Mouse (Mus musculus) limb, embryonic 14.5 days (tissue): ENCODE results near the gene Cryzl1. TPM values are rescaled to one million over a fixed set of nuclear protein-coding genes. Genes with fewer than 3 reads are reported as not detected.

Experiments
- ATAC-seq: fragments of 200-750 bp; cut with Nextera tagmentation; 2 replicates; pipeline ENCODE4 v1.8.0; 2017; ENCODE audit warnings: low read depth, moderate number of reproducible peaks, moderate TSS enrichment; ENCODE audit not compliant: low FRiP score
- DNase-seq: peaks from one replicate; pipeline ENCODE4 v3.0.0-alpha.2; 2015; ENCODE audit warnings: low spot score
- H3K27ac ChIP-seq: fragments of 300-500 bp; sonication (generic); replicated peaks from 2 replicates; pipeline ENCODE4 v1.5.1; 2014; ENCODE audit warnings: low read depth, mild to moderate bottlenecking, low read length, moderate library complexity, mixed read lengths
- H3K27me3 ChIP-seq: fragments of 300-500 bp; sonication (generic); 2 replicates; pipeline ENCODE4 v1.6.1; 2014; ENCODE audit warnings: low read length, mixed read lengths; ENCODE audit not compliant: control insufficient read depth, insufficient read depth
- H3K36me3 ChIP-seq: fragments of 300-500 bp; sonication (generic); 2 replicates; pipeline ENCODE4 v1.6.1; 2014; ENCODE audit warnings: mild to moderate bottlenecking, low read length, moderate library complexity, mixed read lengths; ENCODE audit not compliant: control insufficient read depth, insufficient read depth
- H3K4me1 ChIP-seq: fragments of 300-500 bp; sonication (generic); 2 replicates; pipeline ENCODE4 v1.6.1; 2014; ENCODE audit warnings: antibody characterized with exemption, low read length, mixed read lengths; ENCODE audit not compliant: control insufficient read depth, insufficient read depth
- H3K4me2 ChIP-seq: fragments of 300-500 bp; sonication (generic); replicated peaks from 2 replicates; pipeline ENCODE4 v1.6.1; 2014; ENCODE audit warnings: low read depth, mild to moderate bottlenecking, low read length, moderate library complexity; ENCODE audit not compliant: severe bottlenecking
- H3K4me3 ChIP-seq: fragments of 300-500 bp; sonication (generic); replicated peaks from 2 replicates; pipeline ENCODE4 v1.5.1; 2014; ENCODE audit warnings: low read length
- H3K9ac ChIP-seq: fragments of 300-500 bp; sonication (generic); 2 replicates; pipeline ENCODE4 v1.6.1; 2014; ENCODE audit warnings: mild to moderate bottlenecking, low read depth, low read length, moderate library complexity; ENCODE audit not compliant: severe bottlenecking
- H3K9me3 ChIP-seq: fragments of 300-500 bp; sonication (generic); 2 replicates; pipeline ENCODE4 v1.6.1; 2016; ENCODE audit warnings: low read length; ENCODE audit not compliant: control insufficient read depth
- POLR2A ChIP-seq: fragments of 200-500 bp; IDR thresholded peaks from 2 replicates; pipeline ENCODE4 v1.8.0; 2012; ENCODE audit warnings: inconsistent platforms, mild to moderate bottlenecking, moderate library complexity, borderline replicate concordance; ENCODE audit not compliant: insufficient read depth, insufficient read length; ENCODE audit errors: extremely low read depth
- WGBS: fragments of 180-500 bp; shearing (Covaris S2); extraction: QIAGEN DNeasy Blood & Tissue Kit; methylation state at CpG from one replicate; pipeline ENCODE4 v1.1.7; 2014; 5-methylcytosine and 5-hydroxymethylcytosine counted together
- polyA plus RNA-seq, 2 experiments: library from polyadenylated mRNA; depleted of rRNA in 1 of 2; stranded (reverse) in 1 of 2; unstranded in 1 of 2; fragments of >200 nt; fragmentation: Nextera tagmentation in 1 of 2; extraction: Ambion mirVana in 1 of 2; gene quantifications; 2 replicates each; pipeline versions ENCODE4 v1.2.1 to v1.2.3; 2012 to 2014

Cryzl1 gene
- polyA plus RNA-seq, 2 experiments, result 54.3 to 69.1 TPM

GRCm38 (mm10) chr16:91717399-91717798 is 11.4 kb downstream of the Cryzl1 start:
- Histone ChIP-seq H3K9ac (no peak overlapping the region), H3K4me3 (no peak overlapping the region), H3K27me3 (no peaks in the 10 kb centered on the region), H3K36me3 (peaks cover 32% of the 10 kb centered on the region), H3K9me3 (no peaks in the 10 kb centered on the region), H3K4me2 (no peak overlapping the region), H3K4me1 (no peaks in the 10 kb centered on the region), H3K27ac (no peak overlapping the region)
- DNase-seq (no peak), ATAC-seq (no peak)
- WGBS, result 83% methylated on average over 4 of the region's 4 CpGs
- TF ChIP-seq POLR2A, result no peak

- Histone ChIP-seq H3K27ac (no peak overlapping the region), H3K4me2 (no peak overlapping the region), H3K4me1 (no peaks in the 10 kb centered on the region), H3K9ac (no peak overlapping the region), H3K9me3 (no peaks in the 10 kb centered on the region), H3K27me3 (no peaks in the 10 kb centered on the region), H3K4me3 (no peak overlapping the region), H3K36me3 (peaks cover 37% of the 10 kb centered on the region)
- no peak for TF ChIP-seq POLR2A
- WGBS, result 88% methylated on average over 11 of the region's 11 CpGs
- DNase-seq (no peak), ATAC-seq (0 out of 2 replicates have a peak, but pooled peaks have one; percentile 37)
These were observed 11.8 kb downstream of the Cryzl1 start for GRCm38 (mm10) chr16:91716927-91717349.

GRCm38 (mm10) chr16:91710241-91710640 is 18.5 kb downstream of the Cryzl1 start:
- 87% methylated on average over 7 of the region's 7 CpGs for WGBS
- peaks cover 53% of the 10 kb centered on the region for H3K36me3 ChIP-seq

GRCm38 (mm10) chr16:91704603-91705340 is 24.0 kb downstream of the Cryzl1 start:
- H3K4me1 ChIP-seq, result no peaks in the 10 kb centered on the region
- H3K27me3 ChIP-seq, result no peaks in the 10 kb centered on the region
- H3K27ac ChIP-seq, result no peak overlapping the region
- H3K9ac ChIP-seq, result no peak overlapping the region
- 81% methylated on average over 14 of the region's 14 CpGs for WGBS
- ATAC-seq, result no peak
- H3K4me2 ChIP-seq, result no peak overlapping the region
- H3K36me3 ChIP-seq, result peaks cover 43% of the 10 kb centered on the region
- no peak for TF ChIP-seq POLR2A
- no peak overlapping the region for H3K4me3 ChIP-seq
- no peak for DNase-seq
- no peaks in the 10 kb centered on the region for H3K9me3 ChIP-seq

More at GRCm38 (mm10) chr16:91710241-91710640, 18.5 kb downstream of the Cryzl1 start:
- Histone ChIP-seq H3K27ac (no peak overlapping the region), H3K9ac (no peak overlapping the region), H3K27me3 (no peaks in the 10 kb centered on the region), H3K4me3 (no peak overlapping the region), H3K9me3 (no peaks in the 10 kb centered on the region), H3K4me1 (no peaks in the 10 kb centered on the region), H3K4me2 (no peak overlapping the region)
- DNase-seq (no peak), ATAC-seq (no peak)
- no peak for TF ChIP-seq POLR2A

- Histone ChIP-seq H3K27me3 (no peaks in the 10 kb centered on the region), H3K9ac (no peak overlapping the region), H3K4me1 (no peaks in the 10 kb centered on the region), H3K27ac (no peak overlapping the region), H3K36me3 (peaks cover 48% of the 10 kb centered on the region), H3K4me3 (no peak overlapping the region), H3K4me2 (no peak overlapping the region), H3K9me3 (no peaks in the 10 kb centered on the region)
- 52% methylated on average over 3 of the region's 3 CpGs for WGBS
- DNase-seq (no peak), ATAC-seq (no peak)
- TF ChIP-seq POLR2A, result no peak
These were observed 26.0 kb downstream of the Cryzl1 start for GRCm38 (mm10) chr16:91702771-91703188.
